Mouse (Mus musculus): ENCODE measurements around the gene Snx29.

DNA sequence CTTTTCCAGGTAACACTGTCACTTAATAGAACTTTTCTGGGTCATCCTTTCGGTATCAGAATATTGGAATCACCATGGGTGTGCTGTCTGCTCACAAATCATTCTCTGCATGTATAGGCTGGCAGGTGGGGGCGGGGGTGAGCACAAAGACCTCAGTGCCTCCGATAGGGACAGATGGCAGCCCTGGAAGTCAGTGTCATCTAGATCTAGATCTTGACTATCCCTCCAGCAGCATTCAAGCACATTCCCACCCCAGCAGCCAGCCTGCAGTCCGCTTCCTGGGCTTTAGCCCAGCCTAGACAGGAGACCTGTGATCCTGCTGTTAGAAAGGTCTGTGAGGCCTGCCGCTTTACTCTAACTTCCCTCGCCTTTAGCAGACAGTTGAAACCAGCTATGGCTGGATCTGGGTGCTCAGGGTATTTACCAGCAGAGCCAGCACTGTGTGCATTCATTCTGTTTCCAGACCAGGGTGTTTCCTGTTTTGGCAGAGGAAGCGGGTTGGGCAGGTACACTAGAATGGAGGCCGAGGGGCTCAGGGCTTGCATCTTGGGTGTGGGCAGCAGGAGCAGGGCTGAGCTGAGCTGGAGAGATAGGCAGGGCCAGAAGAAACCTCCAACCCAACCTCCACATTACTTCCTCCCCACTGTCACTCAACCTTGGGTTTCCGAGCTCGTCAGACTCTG is 203.5 kb downstream of the Snx29 start:
- TF ChIP-seq CTCF (IDR thresholded peaks at IDR 0.05) (no peak), EP300 (IDR thresholded peaks at IDR 0.05) (no peak)
